Mouse (Mus musculus): Measurements from ENCODE around the gene Gm49354.

DNA sequence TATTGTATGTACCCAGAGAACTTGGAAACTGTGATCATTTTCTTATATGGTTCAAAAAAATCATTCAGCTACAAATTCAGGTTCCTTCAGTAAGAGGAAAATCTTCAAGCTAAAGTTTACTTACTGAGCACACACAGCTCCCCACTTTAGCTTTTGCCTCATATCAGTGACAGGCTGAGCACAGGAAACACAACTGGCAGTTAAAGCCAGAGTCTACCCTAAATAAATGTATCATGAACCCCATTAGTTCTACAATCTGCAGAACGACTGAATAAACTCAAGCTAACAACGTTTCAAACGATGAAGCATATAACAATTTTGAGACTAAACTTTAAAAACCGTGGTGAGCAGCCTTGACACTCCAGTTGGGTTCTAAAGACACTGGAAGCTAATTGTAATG, 35.3 kb upstream of the Gm49354 start:
- TF ChIP-seq CTCF (IDR thresholded peaks at IDR 0.05; ENCODE audit: insufficient read depth, low read depth, low read length): no peak
- no peak for TF ChIP-seq POLR2A (IDR thresholded peaks at IDR 0.05; ENCODE audit: insufficient read depth, low read depth, low read length)

Data from olfactory bulb, adult 2 months (tissue).